Comparison of ENCODE assay signal across 16 mouse cellular contexts in genomic region chr1:161140026-161140762, GRCm38 (mm10). TPM values are rescaled to one million over a fixed set of nuclear protein-coding genes. Genes with fewer than 3 reads are reported as not detected.
A peak's percentile ranks its signal among the peaks of the same experiment; 100 is the strongest.
DNase-seq lines count a peak whose midpoint lies in the region; ATAC-seq and TF ChIP-seq lines count a peak whose summit lies in the region.
"Had no signal": no experiment of that assay in that cellular context is flagged by ENCODE, and none has a peak within 500 bp of the region (broad histone marks: within the 10 kb centered on the region; RNA-seq: fewer than 3 reads in every experiment).

No protein-coding gene starts in this region.

- DNase-seq in liver, adult 2 months (ENCODE audit: extremely low read depth, low read depth, low spot score) = no peak
- no peak for DNase-seq in brain, embryonic 14.5 days (ENCODE audit: low read depth)
- peak; percentile 33 for DNase-seq in splenic B cell, adult 2 months (ENCODE audit: low read depth, low spot score)
- no peak for DNase-seq in testis, postnatal 10 days (ENCODE audit: low spot score)
- DNase-seq in MN1 (ENCODE audit: low spot score) = no peak
- DNase-seq: cerebellum, adult 11-12 months; heart, postnatal 36 days; thymus, postnatal 36 days had no signal

- no peak overlapping the region for H3K4me2 ChIP-seq in liver, embryonic 12.5 days

- TF ChIP-seq POLR2A in liver, adult 2 months (IDR thresholded peaks at IDR 0.05; ENCODE audit: extremely low read depth, insufficient read depth, low read length) = no peak
- no peak for TF ChIP-seq POLR2A in ES-Bruce4 (IDR thresholded peaks at IDR 0.05; ENCODE audit: insufficient read depth, low read length)
- TF ChIP-seq POLR2A in brain, embryonic 14.5 days (IDR thresholded peaks at IDR 0.05; ENCODE audit: borderline replicate concordance, extremely low read depth, insufficient read depth, insufficient read length, poor library complexity, severe bottlenecking) = no peak

- peaks cover 3% of the 10 kb centered on the region for H3K4me1 ChIP-seq in liver, adult 2 months (ENCODE audit: control insufficient read depth, insufficient read depth, low read length)
- peaks cover 5% of the 10 kb centered on the region for H3K4me1 ChIP-seq in liver, embryonic 12.5 days
- H3K4me1 ChIP-seq in ES-Bruce4 (ENCODE audit: control insufficient read depth, insufficient read depth, low read length) = no peaks in the 10 kb centered on the region

- no peaks in the 10 kb centered on the region for H3K9me3 ChIP-seq in liver, embryonic 12.5 days (replicated peaks)
- H3K9me3 ChIP-seq in ES-Bruce4 (replicated peaks; ENCODE audit: control insufficient read depth, insufficient read depth, low read length, poor library complexity, severe bottlenecking) = peaks cover 15% of the 10 kb centered on the region

- ATAC-seq in liver, embryonic 12.5 days = no peak
- ATAC-seq: intestine, embryonic 16.5 days had no signal

- H3K79me2 ChIP-seq in liver, adult 2 months (ENCODE audit: control insufficient read depth, insufficient read depth, low read length) = no peaks in the 10 kb centered on the region

- no peak overlapping the region for H3K9ac ChIP-seq in liver, adult 2 months (ENCODE audit: low read depth, low read length)
- no peak overlapping the region for H3K9ac ChIP-seq in liver, embryonic 12.5 days
- no peak overlapping the region for H3K9ac ChIP-seq in ES-Bruce4 (ENCODE audit: low read depth, poor library complexity, severe bottlenecking)

- no peak overlapping the region for H3K27ac ChIP-seq in liver, adult 2 months (replicated peaks; ENCODE audit: insufficient read depth, low read depth, low read length)
- no peak overlapping the region for H3K27ac ChIP-seq in liver, embryonic 12.5 days
- H3K27ac ChIP-seq in ES-Bruce4 (ENCODE audit: insufficient read depth, low read length) = no peak overlapping the region

- 82% methylated on average over 9 of the region's 9 CpGs for WGBS in liver, adult 2 months
- WGBS in liver, embryonic 12.5 days (ENCODE audit: insufficient replicate concordance) = 65% methylated on average over 9 of the region's 9 CpGs

- peak; percentile 77 for TF ChIP-seq EP300 in ES-Bruce4 (IDR thresholded peaks at IDR 0.05; ENCODE audit: insufficient read depth, low read depth, low read length)

- H3K27me3 ChIP-seq in liver, adult 2 months (ENCODE audit: control insufficient read depth, insufficient read depth, low read length) = no peaks in the 10 kb centered on the region
- peaks cover 19% of the 10 kb centered on the region for H3K27me3 ChIP-seq in liver, embryonic 12.5 days (replicated peaks)
- H3K27me3 ChIP-seq in ES-Bruce4 (ENCODE audit: control insufficient read depth, insufficient read depth, low read length, poor library complexity, severe bottlenecking) = no peaks in the 10 kb centered on the region
- no peaks in the 10 kb centered on the region for H3K27me3 ChIP-seq in splenic B cell, adult 2 months (ENCODE audit: control insufficient read depth, insufficient read depth, low read length, poor library complexity, severe bottlenecking)

- H3K4me3 ChIP-seq in liver, adult 2 months (ENCODE audit: insufficient read depth, low read depth, low read length) = no peak overlapping the region
- H3K4me3 ChIP-seq in liver, embryonic 12.5 days = no peak overlapping the region
- H3K4me3 ChIP-seq in ES-Bruce4 (ENCODE audit: low read depth, low read length) = no peak overlapping the region

- H3K36me3 ChIP-seq in liver, adult 2 months (ENCODE audit: control insufficient read depth, insufficient read depth, low read length) = no peaks in the 10 kb centered on the region
- H3K36me3 ChIP-seq in liver, embryonic 12.5 days = no peaks in the 10 kb centered on the region
- no peaks in the 10 kb centered on the region for H3K36me3 ChIP-seq in ES-Bruce4 (ENCODE audit: control insufficient read depth, insufficient read depth, low read length, poor library complexity, severe bottlenecking)
- no peaks in the 10 kb centered on the region for H3K36me3 ChIP-seq in splenic B cell, adult 2 months (ENCODE audit: control insufficient read depth, insufficient read depth, low read length, poor library complexity, severe bottlenecking)

- TF ChIP-seq CTCF in liver, adult 2 months (IDR thresholded peaks at IDR 0.05; ENCODE audit: low read depth, low read length) = peak; percentile 50
- TF ChIP-seq CTCF in ES-Bruce4 (IDR thresholded peaks at IDR 0.05; ENCODE audit: low read depth, low read length) = peak; percentile 49
- peak; percentile 2; the same call in 1 of the 2 replicates for TF ChIP-seq CTCF in brain, embryonic 14.5 days (IDR thresholded peaks at IDR 0.05; ENCODE audit: borderline replicate concordance, extremely low read depth, insufficient read depth, insufficient read length)

RNA-seq across cellular contexts. Expression of gene Ankrd45, which starts 2.3 kb away (rescaled TPM):
- total RNA-seq in liver, adult 2 months (2014; rRNA removed) = not detected in 2 replicates
- polyA plus RNA-seq in liver, adult 2 months (2012; rRNA removed) = not detected in 2 replicates
- not detected in 2 replicates for polyA plus RNA-seq in liver, embryonic 12.5 days (2016; fragmentation: Nextera tagmentation; extraction: Ambion mirVana)
- 3.1 and 3.3 TPM in 2 replicates for polyA plus RNA-seq in ES-Bruce4 (2011; ENCODE audit: insufficient read depth, insufficient read length, low read depth, missing spikeins)
- 15.8 and 15.9 TPM in 2 replicates for polyA plus RNA-seq in brain, embryonic 14.5 days (2012; rRNA removed)
- total RNA-seq: neutrophil, adult 5-6 weeks had no signal
- polyA plus RNA-seq: liver, embryonic 16.5 days had no signal

RNA-seq across cellular contexts. Expression of gene Klhl20, which starts 8.9 kb away (rescaled TPM):
- total RNA-seq in liver, adult 2 months (2014; rRNA removed) = 6.7 and 6.8 TPM in 2 replicates
- polyA plus RNA-seq in liver, adult 2 months (2012; rRNA removed) = 2.3 and 2.7 TPM in 2 replicates
- polyA plus RNA-seq in liver, embryonic 12.5 days (2016; fragmentation: Nextera tagmentation; extraction: Ambion mirVana) = 9.6 and 10.8 TPM in 2 replicates
- 16.3 and 17.1 TPM in 2 replicates for polyA plus RNA-seq in ES-Bruce4 (2011; ENCODE audit: insufficient read depth, insufficient read length, low read depth, missing spikeins)
- 19.0 and 20.3 TPM in 2 replicates for polyA plus RNA-seq in brain, embryonic 14.5 days (2012; rRNA removed)

RNA-seq across cellular contexts. Expression of gene Tex50, which starts 18.9 kb away (rescaled TPM):
- total RNA-seq in liver, adult 2 months (2014; rRNA removed) = not detected in 2 replicates
- 0.07 TPM in 1 of 2 replicates, not detected in the other for polyA plus RNA-seq in liver, adult 2 months (2012; rRNA removed)
- polyA plus RNA-seq in liver, embryonic 12.5 days (2016; fragmentation: Nextera tagmentation; extraction: Ambion mirVana) = not detected in 2 replicates
- 0.64 TPM in 1 of 2 replicates, not detected in the other for polyA plus RNA-seq in ES-Bruce4 (2011; ENCODE audit: insufficient read depth, insufficient read length, low read depth, missing spikeins)
- not detected in 2 replicates for polyA plus RNA-seq in brain, embryonic 14.5 days (2012; rRNA removed)
- total RNA-seq: adrenal gland, postnatal 4 days; heart, adult 8-10 months; heart, postnatal 36 days; layer of hippocampus, adult 18-20 months; neutrophil, adult 5-6 weeks had no signal
- polyA plus RNA-seq: intestine, embryonic 16.5 days; liver, embryonic 16.5 days had no signal
